Mouse (Mus musculus): ENCODE measurements around the gene Cox6b1. TPM values are rescaled to one million over a fixed set of nuclear protein-coding genes. Genes with fewer than 3 reads are reported as not detected.

Cox6b1 gene
- 1,740 and 2,396 TPM in 2 replicates for polyA plus RNA-seq (2015; fragmentation: Nextera tagmentation; extraction: Ambion mirVana)

GRCm38 (mm10) chr7:30625530-30626384 is at the start of gene Cox6b1:
Cox6b1 (minus strand) TSS chr7:30626151.
- peak; percentile 90 for ATAC-seq (replicated peaks; ENCODE audit: insufficient number of reproducible peaks, insufficient read depth, low FRiP score, low read depth)
- peak within 1 kb of the TSS; percentile 76 for H3K27ac ChIP-seq
- H3K4me3 ChIP-seq: peak within 1 kb of the TSS; percentile 71
- peaks cover 24% of the 10 kb centered on the region for H3K4me1 ChIP-seq (replicated peaks)
- H3K9ac ChIP-seq: peak within 1 kb of the TSS; percentile 73
- H3K36me3 ChIP-seq: peaks cover 32% of the 10 kb centered on the region
- peaks cover 3% of the 10 kb centered on the region; the same call in 1 of the 2 replicates for H3K27me3 ChIP-seq
- 1% methylated on average over 44 of the region's 44 CpGs for WGBS
- H3K4me2 ChIP-seq: peak within 1 kb of the TSS; percentile 69
- H3K9me3 ChIP-seq (replicated peaks): no peaks in the 10 kb centered on the region

DNA sequence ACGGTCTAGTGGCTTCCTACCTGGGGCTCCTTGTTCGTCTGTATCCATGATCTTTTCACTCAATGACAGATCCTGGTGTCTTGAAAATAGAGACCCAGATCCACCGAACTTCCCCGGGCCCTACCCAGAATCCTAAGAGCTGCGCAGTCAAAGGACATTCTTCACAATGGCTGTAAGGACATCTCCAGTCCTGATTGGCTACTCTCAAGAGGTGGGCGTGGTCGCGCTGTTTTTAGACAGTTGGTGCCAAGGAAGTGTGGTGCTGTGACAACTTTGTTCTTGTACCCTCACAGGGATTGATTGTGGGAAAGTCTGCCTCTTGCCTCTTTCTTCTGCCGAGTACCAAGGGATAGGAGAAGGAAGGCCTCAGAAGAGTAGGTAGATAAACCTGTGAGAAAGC is 45.5 kb upstream of the Cox6b1 start, which contains the start of gene Pmis2:
Gene Pmis2 (minus strand): TSS at position 126 of the 400 bp plus-strand sequence.
- 56% methylated on average over 9 of the region's 9 CpGs for WGBS
- H3K9ac ChIP-seq: no peak within 1 kb of the TSS

GRCm38 (mm10) chr7:30669229-30669628 is 43.3 kb upstream of the Cox6b1 start:
- Histone ChIP-seq H3K4me2 (no peak overlapping the region), H3K27me3 (0 out of 2 replicates have a peak, but pooled peaks cover 5% of the 10 kb centered on the region), H3K36me3 (no peaks in the 10 kb centered on the region), H3K27ac (no peak overlapping the region), H3K4me3 (no peak overlapping the region), H3K9me3 (replicated peaks) (no peaks in the 10 kb centered on the region), H3K9ac (no peak overlapping the region), H3K4me1 (replicated peaks) (peaks cover 10% of the 10 kb centered on the region)
- 42% methylated on average over 3 of the region's 3 CpGs for WGBS
- ATAC-seq (replicated peaks; ENCODE audit: insufficient number of reproducible peaks, insufficient read depth, low FRiP score, low read depth): no peak

More for the DNA sequence above, 45.5 kb upstream of the Cox6b1 start, which contains the start of gene Pmis2:
- H3K4me1 ChIP-seq (replicated peaks): no peaks in the 10 kb centered on the region
- no peak within 1 kb of the TSS for H3K4me3 ChIP-seq
- H3K9me3 ChIP-seq (replicated peaks): no peaks in the 10 kb centered on the region
- H3K4me2 ChIP-seq: no peak within 1 kb of the TSS
- no peak within 1 kb of the TSS for H3K27ac ChIP-seq
- ATAC-seq (replicated peaks; ENCODE audit: insufficient number of reproducible peaks, insufficient read depth, low FRiP score, low read depth): no peak
- H3K27me3 ChIP-seq: 0 out of 2 replicates have a peak, but pooled peaks cover 5% of the 10 kb centered on the region
- H3K36me3 ChIP-seq: no peaks in the 10 kb centered on the region

DNA sequence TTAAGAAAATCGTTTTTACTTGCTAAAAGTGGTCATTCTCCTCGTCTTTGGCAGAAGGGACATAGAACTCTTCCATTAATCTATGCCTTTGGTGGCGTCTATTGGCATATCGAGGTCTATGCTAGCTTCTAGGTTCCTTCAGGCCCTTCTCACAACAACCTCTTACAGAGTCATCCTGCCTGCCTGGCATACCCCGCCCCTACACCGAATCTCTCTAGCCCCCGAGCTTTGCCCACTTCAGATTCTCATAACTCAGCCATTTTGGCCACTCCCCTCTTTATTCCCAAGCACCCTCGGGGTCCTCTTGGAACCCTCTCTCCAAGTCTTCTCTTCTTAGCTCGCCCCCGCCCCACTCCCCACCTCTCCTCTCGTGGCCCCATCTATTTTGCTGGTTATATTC is 39.4 kb upstream of the Cox6b1 start:
- Histone ChIP-seq H3K36me3 (peaks cover 13% of the 10 kb centered on the region), H3K4me3 (peak overlapping the region; percentile 79), H3K27ac (peak overlapping the region; percentile 48; the same call in 1 of the 2 replicates), H3K4me1 (replicated peaks) (peaks cover 11% of the 10 kb centered on the region), H3K27me3 (0 out of 2 replicates have a peak, but pooled peaks cover 5% of the 10 kb centered on the region), H3K9ac (peak overlapping the region; percentile 83), H3K4me2 (peak overlapping the region; percentile 91), H3K9me3 (replicated peaks) (no peaks in the 10 kb centered on the region)
- ATAC-seq (replicated peaks; ENCODE audit: insufficient number of reproducible peaks, insufficient read depth, low FRiP score, low read depth): no peak
- 7% methylated on average over 11 of the region's 11 CpGs for WGBS

- H3K36me3 ChIP-seq: peaks cover 18% of the 10 kb centered on the region
- no peaks in the 10 kb centered on the region for H3K9me3 ChIP-seq (replicated peaks)
- peak within 1 kb of the TSS; percentile 83 for H3K9ac ChIP-seq
- peaks cover 11% of the 10 kb centered on the region for H3K4me1 ChIP-seq (replicated peaks)
- H3K27me3 ChIP-seq: 0 out of 2 replicates have a peak, but pooled peaks cover 5% of the 10 kb centered on the region
- WGBS: under 1% methylated on average over 34 of the region's 34 CpGs
- H3K4me2 ChIP-seq: peak within 1 kb of the TSS; percentile 91
- peak within 1 kb of the TSS; percentile 48; the same call in 1 of the 2 replicates for H3K27ac ChIP-seq
- peak; percentile 85 for ATAC-seq (replicated peaks; ENCODE audit: insufficient number of reproducible peaks, insufficient read depth, low FRiP score, low read depth)
- peak within 1 kb of the TSS; percentile 79 for H3K4me3 ChIP-seq
Observed at GRCm38 (mm10) chr7:30664529-30665200, 38.7 kb upstream of the Cox6b1 start, which contains the start of gene Haus5. Haus5 (minus strand) TSS chr7:30664994.

DNA sequence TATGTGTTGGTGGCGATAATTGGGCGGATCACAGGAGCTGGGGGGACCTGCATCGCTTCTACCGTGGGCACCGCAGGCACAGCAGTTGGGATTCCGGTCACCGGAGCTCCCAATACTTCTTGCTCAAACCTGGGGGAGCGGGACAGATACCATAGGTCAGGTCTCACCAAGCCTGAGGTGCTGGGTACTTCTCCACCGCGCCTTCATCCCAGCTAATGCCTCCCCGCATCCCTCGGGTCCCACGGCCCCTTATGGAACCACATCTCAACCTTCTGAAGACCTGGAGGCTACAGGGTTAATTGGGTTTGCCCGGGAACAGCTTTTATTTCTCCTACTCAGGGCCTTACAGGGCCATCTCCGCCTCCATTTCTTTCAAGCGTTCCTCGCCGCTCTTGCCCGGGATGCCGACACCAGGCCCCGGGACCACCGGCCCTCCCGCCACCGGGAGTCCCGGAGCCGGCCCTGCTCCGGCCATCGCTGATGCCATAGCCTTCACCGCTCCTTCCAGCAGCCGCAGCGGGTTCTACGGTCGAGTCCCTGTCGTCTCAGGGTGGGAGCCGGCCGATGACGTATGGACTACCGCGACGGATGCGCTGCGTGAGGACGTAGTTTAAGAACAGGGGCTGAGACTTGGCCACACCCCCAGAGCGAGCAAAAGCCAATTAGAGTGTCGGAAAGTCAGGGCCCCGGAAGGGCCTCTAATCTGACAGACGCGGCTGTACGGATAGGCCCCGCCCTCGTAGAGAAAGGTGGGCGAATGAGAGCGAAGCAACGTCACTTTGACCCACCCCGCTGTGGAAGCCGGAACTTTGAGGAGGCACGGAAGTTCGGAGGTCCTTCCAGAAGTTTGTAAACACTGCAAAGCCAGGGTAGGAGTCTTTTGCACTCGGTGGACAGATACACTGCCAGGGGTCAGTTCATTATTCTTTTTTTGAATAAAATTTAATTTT is 23.9 kb upstream of the Cox6b1 start, which contains the start of gene Rbm42:
Gene Rbm42 (minus strand): TSS at position 727 of the 950 bp plus-strand sequence.
- ATAC-seq (replicated peaks; ENCODE audit: insufficient number of reproducible peaks, insufficient read depth, low FRiP score, low read depth): peak; percentile 99
- Histone ChIP-seq H3K4me2 (peak within 1 kb of the TSS; percentile 85), H3K4me1 (replicated peaks) (peaks cover 9% of the 10 kb centered on the region), H3K36me3 (peaks cover 46% of the 10 kb centered on the region), H3K9ac (peak within 1 kb of the TSS; percentile 93), H3K27me3 (no peaks in the 10 kb centered on the region), H3K9me3 (replicated peaks) (no peaks in the 10 kb centered on the region), H3K4me3 (peak within 1 kb of the TSS; percentile 82), H3K27ac (peak within 1 kb of the TSS; percentile 63)
- 1% methylated on average over 59 of the region's 59 CpGs for WGBS

DNA sequence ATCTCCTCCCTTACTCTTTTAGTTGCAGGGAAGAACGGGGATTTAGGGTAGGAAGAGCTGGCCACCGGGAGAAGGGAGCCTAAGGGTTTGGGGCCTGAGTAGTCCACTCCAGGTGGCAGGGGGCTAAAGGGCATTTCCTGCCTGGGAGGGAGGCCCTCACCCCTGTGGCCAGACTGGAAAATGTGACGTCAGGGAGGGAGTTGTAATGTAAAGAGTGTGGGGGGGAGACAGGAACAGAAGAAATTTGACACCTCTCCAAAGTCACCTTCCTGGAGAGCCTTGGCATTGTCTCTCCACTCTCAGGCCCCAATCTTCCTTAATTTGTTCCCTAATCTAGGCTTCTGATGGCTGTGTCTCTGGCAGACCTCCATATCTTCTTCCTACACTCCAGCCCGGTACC is 13.1 kb upstream of the Cox6b1 start:
- Histone ChIP-seq H3K9ac (no peak overlapping the region), H3K4me3 (no peak overlapping the region), H3K36me3 (peaks cover 38% of the 10 kb centered on the region), H3K27me3 (peaks cover 28% of the 10 kb centered on the region), H3K4me1 (replicated peaks) (peaks cover 23% of the 10 kb centered on the region), H3K4me2 (no peak overlapping the region), H3K27ac (no peak overlapping the region), H3K9me3 (replicated peaks) (no peaks in the 10 kb centered on the region)
- ATAC-seq (replicated peaks; ENCODE audit: insufficient number of reproducible peaks, insufficient read depth, low FRiP score, low read depth): no peak
- WGBS: 14% methylated on average over 4 of the region's 4 CpGs

DNA sequence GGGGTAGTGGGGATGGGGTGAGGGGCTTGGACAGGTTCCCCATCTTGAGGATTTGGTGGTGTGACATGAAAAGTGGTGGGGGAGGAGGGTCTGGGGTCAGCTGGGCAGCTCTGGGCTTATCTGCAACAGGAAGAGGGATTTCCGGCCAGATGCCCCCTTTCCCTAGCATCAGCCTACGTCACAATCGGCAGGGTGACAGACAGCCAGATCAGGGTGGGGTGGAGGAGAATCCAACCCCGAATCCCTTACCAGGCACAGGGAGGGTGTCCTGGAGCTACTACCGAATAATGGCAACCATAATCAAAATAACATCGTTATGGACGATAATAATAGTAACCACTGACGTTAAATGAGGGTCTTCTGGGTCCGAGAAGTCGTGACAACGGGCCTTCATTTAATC is 10.4 kb upstream of the Cox6b1 start:
- Histone ChIP-seq H3K27ac (no peak overlapping the region), H3K36me3 (peaks cover 11% of the 10 kb centered on the region), H3K4me1 (replicated peaks) (peaks cover 27% of the 10 kb centered on the region), H3K4me2 (0 out of 2 replicates have a peak overlapping the region, but pooled peaks have one; percentile 13), H3K4me3 (no peak overlapping the region), H3K9me3 (replicated peaks) (no peaks in the 10 kb centered on the region), H3K9ac (no peak overlapping the region), H3K27me3 (peaks cover 53% of the 10 kb centered on the region)
- WGBS: 16% methylated on average over 11 of the region's 11 CpGs
- ATAC-seq (replicated peaks; ENCODE audit: insufficient number of reproducible peaks, insufficient read depth, low FRiP score, low read depth): no peak

DNA sequence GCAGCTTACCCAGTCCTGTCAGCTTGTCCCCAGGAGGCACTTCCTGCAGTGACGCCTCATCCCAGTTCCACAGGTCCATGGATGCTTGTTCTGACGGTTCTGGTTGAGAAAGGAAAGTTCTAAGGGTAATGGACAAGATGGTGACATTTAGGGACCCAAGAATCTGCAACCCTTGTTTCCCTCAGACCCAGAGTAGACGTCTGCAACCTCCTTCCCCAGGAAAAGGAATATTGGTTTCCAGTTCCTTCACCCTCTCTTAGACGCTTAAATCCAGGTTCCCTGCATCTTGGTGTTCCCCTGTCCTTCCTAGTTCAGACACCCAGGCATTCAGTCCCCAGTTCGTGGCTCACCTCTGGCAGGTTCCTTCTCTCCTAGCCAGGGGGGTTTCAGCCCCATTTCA is 9.8 kb upstream of the Cox6b1 start, which contains the start of gene Etv2:
Gene Etv2 (minus strand): TSS at position 101 of the 400 bp plus-strand sequence.
- Histone ChIP-seq H3K27ac (no peak within 1 kb of the TSS), H3K4me1 (replicated peaks) (peaks cover 27% of the 10 kb centered on the region), H3K4me2 (peak within 1 kb of the TSS; percentile 52), H3K27me3 (peaks cover 55% of the 10 kb centered on the region), H3K9me3 (replicated peaks) (no peaks in the 10 kb centered on the region), H3K4me3 (peak within 1 kb of the TSS; percentile 25), H3K36me3 (0 out of 2 replicates have a peak, but pooled peaks cover 5% of the 10 kb centered on the region), H3K9ac (no peak within 1 kb of the TSS)
- 2% methylated on average over 5 of the region's 5 CpGs for WGBS
- no peak for ATAC-seq (replicated peaks; ENCODE audit: insufficient number of reproducible peaks, insufficient read depth, low FRiP score, low read depth)

DNA sequence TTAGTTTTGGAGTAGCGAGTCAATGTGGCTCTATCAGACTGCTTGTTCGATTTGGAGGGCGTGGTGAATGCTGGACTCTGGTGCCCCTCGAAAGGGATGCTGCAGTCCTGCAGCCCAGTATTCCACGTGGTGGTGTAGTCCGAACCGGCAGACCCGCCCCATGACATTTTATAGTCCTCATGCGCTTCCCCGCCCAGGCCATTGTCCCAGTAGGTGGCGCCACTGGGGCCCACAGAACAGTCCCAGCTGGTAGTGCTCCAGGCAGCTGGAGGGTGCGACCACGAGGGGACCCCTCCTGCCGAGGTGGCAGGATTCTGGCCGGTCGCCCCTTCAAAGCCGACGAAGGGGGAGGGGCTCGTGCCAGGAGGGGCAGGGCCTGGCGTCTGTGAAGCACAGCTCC is 8.7 kb upstream of the Cox6b1 start:
- H3K4me2 ChIP-seq: peak overlapping the region; percentile 52
- WGBS: 1% methylated on average over 20 of the region's 20 CpGs
- ATAC-seq (replicated peaks; ENCODE audit: insufficient number of reproducible peaks, insufficient read depth, low FRiP score, low read depth): peak; percentile 60
- H3K36me3 ChIP-seq: no peaks in the 10 kb centered on the region
- H3K27ac ChIP-seq: no peak overlapping the region
- peak overlapping the region; percentile 25 for H3K4me3 ChIP-seq
- no peak overlapping the region for H3K9ac ChIP-seq
- no peaks in the 10 kb centered on the region for H3K9me3 ChIP-seq (replicated peaks)
- H3K27me3 ChIP-seq: peaks cover 58% of the 10 kb centered on the region
- peaks cover 27% of the 10 kb centered on the region for H3K4me1 ChIP-seq (replicated peaks)
